Mouse (Mus musculus) lung, postnatal 0 days (tissue): ENCODE data around the gene Pbx3.

Experiments
- CTCF ChIP-seq: IDR thresholded peaks from 2 replicates; pipeline ENCODE4 v1.5.1; 2016; ENCODE audit warnings: antibody characterized with exemption, mild to moderate bottlenecking
- EP300 ChIP-seq: IDR thresholded peaks from 2 replicates; pipeline ENCODE4 v1.6.1; 2016; ENCODE audit warnings: antibody characterized with exemption, mild to moderate bottlenecking, control low read depth

DNA sequence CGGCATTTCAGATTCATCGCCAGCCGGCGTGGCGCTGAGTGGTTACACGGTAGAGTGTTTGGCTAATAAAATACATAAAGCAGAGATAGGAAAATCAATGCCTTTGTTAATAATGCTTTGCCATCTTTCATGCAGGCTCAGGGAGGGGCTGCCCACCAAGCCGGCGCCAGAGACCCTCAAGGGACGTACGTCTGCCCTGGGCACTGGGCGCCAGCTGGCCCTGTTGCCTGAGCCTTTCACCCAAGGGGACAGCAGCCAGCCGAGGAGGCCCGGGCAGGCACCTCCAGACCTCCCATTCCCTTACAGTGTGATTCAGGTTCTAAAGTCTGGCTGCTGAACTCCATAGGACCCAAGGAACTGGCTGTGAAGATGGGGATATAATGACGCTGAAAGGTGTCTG is 225.5 kb downstream of the Pbx3 start:
- TF ChIP-seq CTCF (no peak), EP300 (no peak)
